Mouse (Mus musculus) CD4-positive, CD25-positive, alpha-beta regulatory T cell, adult 2 months (primary cell): ENCODE data around the gene Slc34a3.

ENCODE experiments used
- DNase-seq: peaks from one replicate; pipeline ENCODE4 v3.0.0-alpha.2; 2012; ENCODE audit warnings: low read depth, low spot score

Gene Slc34a3

DNA sequence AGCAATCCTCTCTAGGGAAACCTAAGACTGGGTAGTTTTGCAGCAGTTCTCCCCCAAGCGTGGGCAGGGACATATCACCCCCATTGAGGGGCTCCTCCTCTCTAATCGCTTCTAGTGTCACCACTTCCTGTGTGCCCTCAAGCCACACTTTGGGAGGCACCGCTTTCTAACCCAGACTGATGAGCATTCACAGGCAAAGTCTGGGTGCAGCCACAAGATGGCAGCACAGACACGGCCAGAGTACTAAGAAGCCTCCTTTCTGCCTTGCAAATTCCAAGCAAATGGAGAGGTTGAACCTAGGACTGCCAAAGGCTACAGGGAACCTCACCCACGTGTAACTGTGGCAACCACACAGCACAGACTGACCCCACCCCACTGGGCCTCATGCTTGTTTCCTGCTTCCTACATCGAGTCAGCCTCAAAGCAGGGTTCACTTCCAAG is 40.8 kb downstream of the Slc34a3 start:
- DNase-seq = peak; percentile 92

DNA sequence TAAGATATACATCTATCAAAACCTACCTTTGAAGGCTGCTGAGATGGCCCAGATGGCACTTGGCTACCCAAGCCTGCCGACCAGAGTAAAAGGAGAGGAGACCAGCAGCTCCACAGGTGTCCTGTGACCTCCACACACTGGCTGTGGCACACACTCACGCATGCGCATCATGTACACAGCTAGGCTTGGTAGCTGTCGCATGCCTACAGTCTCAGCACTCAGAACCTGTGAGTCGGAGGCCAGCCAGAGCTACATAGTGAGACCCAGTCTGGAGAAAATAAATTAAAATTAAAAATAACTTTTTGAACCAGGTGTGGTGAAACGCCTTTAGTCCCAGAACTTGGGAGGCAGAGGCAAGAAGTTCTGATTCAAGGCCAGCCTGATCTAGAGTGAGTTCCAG is 46.3 kb downstream of the Slc34a3 start:
- DNase-seq = no peak

DNA sequence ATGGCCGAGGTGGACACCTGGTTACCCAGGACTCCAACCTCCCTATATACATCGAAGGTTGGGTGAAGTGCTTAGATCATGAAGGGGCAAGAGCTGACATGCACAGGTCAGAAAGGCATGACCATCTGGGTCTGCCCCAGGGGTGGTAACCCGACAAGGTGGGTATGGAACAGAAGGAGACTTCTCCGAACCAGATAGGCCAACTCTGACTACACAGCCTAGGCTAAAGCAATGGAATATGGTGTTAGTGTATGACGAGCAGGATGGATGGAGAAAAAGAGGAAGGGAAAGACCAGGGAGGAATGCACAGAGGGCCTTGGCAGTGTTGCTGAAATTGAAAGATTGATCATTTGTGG is 47.6 kb downstream of the Slc34a3 start:
- DNase-seq = no peak

DNA sequence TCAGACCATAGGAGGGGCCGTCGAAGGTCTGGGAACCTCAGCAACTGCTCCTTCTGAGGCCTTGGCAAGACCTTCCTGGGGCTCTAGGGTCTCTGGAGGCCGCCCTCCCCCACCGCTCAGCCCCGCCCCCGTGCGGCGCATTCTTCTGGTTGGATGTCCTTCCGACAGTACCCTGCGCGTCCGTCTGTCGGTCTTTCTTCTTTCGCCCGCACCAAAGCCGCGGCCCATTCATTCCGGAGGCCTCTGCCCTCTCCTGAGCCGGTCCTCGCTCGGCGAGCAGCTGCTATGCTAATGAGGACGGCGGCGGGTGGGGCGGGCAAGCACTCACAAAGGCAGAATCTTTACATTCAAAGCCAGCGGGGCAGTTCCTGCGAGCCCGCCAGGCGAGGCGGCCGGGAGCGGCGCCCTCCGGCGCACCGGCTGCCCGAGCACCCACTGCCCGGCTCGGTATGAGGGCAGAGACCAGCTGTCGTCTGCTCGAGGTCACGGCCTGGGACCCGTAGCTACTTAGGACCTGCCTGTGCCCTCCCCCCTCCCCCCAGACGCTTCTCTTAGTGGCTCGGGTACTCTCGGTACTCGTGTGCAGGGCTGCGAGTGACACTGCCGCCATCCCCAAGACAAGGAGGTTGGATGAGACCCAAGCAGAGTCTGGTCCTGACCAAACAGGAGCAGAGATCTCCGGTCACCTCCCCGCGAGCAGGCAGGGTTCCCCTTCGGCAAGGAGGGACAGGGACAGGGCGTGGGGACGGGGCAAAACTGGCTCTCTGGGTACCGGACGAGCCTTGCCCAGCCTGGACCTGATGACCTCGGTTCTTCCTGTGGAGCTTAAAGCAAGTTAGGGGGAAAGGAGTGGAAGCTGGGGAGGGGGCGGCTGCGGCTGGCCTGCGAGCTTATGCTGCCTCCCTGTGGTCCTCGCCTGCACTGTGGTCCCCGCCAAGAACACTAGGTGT is 48.3 kb downstream of the Slc34a3 start:
- peak; percentile 72 for DNase-seq

DNA sequence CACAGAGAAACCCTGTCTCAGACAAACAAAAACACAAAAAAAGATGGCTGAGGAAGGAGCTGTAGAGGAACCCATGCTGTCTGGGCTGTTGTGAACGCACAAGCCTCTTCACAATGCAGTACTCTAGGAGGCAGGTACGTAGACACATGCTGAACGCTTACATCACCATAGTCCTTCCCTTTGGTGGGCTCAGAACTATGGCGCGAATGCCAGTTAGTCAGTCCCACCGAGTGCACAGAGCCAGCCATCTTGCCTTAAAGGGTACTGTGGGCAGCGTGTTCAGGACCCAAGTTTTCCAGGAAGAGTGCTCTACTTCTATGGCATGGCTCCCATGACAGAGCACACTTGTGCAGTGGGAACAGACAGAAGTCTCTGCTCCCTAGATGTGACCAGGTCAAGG is 49.7 kb downstream of the Slc34a3 start:
- no peak for DNase-seq

DNA sequence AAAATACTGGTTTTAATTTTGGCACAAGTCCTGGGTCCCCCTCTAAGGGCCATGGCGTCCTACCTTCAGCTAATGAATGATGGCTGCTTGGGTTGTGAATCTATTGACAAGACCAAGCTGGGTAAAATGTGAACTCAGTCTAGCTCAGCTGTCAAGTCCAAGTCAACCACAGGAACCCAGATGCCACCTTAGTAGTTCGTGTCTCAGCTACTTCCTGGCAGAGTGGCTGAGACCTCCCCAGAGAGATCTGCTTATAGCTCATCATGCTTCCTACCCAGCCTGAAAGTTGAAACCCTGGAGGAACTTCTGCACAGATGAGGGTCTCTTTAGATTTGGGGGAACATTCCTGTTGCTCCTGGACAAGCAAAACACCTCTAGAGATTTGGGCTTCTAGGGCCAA is 50.8 kb downstream of the Slc34a3 start:
- peak; percentile 63 for DNase-seq

DNA sequence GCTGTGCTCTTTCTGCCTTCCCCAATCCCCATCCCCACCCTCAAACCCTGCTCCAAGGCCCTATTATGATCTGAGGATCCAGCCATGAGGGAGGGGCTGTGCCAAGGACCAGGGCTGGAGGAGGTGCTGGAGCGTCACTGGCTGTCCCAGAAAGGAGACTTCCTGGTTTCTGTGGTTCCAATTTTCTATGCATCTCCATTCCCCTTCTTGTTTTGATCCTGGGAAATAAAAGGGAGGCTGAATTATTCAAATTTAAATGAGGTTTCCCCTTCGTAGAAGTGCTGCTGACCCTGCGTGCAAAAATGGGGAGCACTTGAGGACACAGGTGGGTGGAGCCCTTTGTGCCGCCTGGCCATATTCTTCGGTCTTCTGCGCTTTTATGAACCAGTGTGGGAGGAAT is 51.5 kb downstream of the Slc34a3 start:
- DNase-seq = peak; percentile 24

DNA sequence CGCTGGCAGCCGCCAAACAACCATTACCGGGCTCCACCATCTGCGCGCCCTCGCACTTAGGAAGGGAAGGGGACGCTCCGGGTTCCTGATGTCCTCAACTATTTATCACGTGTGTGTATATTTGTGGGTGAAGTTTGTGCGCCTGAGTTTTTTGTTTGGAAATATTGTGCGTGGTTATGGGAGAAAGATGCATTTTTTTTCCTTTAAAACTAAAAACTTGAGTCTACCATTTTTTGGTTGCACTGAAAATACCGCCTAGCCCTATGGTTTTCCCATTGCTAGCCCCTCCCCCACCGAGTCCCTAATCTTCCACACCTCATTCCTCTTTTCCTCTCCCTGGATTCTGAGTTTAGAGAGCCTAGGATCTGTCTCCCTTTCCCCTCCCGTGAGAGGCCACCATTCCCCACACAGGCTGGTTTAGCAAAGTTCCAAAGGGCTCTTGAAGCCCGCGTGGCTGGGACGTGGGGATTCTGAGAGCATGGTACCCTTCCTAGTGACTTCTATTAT is 52.2 kb downstream of the Slc34a3 start:
- no peak for DNase-seq

DNA sequence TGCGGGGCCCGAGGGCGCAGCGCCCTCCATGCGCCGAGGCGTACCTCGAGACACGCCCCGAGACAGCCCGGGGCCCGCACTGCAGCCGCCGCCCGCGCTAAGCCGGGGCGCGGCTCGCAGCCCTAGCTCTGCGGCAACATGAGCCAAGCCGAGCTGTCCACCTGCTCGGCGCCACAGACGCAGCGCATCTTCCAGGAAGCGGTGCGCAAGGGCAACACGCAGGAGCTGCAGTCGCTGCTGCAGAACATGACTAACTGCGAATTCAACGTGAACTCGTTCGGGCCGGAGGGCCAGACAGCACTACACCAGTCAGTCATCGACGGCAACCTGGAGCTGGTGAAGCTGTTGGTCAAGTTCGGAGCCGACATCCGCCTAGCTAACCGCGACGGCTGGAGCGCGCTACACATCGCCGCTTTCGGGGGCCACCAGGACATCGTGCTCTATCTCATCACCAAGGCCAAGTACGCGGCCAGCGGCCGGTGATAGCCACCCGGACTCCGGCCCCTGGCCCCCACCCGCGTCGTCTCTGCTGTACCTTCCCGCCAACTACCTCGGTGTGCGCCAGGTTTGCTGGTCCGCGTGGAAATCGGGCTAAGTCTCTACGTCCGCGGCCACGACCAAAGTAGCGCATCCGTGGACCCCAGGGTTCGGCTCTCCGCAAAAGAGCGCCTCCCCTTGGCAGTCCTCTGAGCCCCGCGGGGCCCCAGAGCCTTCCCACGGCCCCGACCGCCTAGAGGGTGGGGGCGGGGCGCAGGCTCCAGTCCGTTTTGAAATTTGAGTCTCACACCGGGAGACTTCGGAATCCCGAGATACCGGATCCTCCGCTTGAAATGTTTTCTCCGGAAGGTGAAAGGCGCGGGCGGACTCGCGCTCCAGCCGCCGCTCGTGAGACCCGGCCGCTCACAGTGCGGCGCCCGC is 52.9 kb downstream of the Slc34a3 start:
- DNase-seq = peak; percentile 79

DNA sequence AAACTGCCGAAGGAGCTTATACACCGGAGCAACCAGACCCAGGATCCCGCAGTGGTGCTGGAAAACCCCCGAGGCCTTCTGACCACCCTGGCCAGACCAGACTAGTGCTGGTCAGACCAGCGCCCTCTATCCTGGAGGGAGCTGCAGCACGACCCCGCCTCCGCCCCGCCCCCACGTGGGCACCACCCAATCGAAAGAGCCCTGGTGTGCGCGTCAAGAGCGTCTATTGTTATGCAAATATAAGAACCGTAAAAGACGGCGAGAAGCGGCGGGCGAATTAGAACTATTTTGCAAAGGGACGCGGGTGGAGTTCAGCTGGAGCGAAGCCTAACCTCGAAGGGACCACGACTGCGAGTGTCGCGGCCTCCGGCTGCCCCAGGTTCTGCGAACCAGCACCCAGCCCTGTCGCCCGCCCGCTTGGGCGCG is 53.7 kb downstream of the Slc34a3 start, which contains the start of gene Nrarp:
Gene Nrarp (plus strand): TSS at position 281 of the 426 bp plus-strand sequence.
- DNase-seq = peak; percentile 93

DNA sequence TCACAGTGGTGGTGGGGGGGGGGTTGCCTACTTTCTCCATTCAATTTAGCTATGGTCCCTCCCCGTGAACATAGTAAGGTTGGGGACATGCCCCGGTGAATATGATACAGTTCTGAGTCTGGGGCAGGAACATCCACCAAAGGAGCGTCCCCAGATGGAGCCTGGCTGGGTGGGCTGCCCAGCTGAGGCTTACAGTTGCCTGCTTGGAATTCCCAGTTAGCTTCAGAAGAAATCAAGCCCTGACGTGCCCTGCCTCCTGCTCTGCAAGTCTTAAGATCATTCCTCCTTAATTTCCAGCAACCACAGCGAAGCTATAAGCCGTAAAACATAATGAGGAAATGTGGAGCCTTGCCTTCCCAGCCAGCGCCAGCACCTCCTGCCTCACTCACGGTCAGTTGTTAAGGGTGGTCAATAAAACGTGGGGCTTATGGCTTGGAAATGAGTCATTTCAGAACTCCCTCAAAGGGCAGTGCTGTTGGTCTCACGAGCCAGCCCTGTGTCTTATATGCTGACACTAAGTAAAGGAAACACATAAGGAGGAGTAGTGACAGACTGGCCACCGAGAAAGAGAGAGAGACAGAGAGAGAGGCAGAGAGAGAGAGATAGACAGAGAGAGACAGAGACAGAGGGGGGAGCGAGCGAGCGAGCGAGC is 54.5 kb downstream of the Slc34a3 start:
- no peak for DNase-seq
